Mouse (Mus musculus) megakaryocyte progenitor cell, adult 5-6 weeks (primary cell): ENCODE results near the gene Krt24. TPM values are rescaled to one million over a fixed set of nuclear protein-coding genes. Genes with fewer than 3 reads are reported as not detected.

ENCODE experiments used
- ATAC-seq: replicated peaks from 2 replicates; pipeline ENCODE4 v1.8.0; 2016; ENCODE audit warnings: mild to moderate bottlenecking, moderate TSS enrichment, inconsistent platforms; ENCODE audit not compliant: poor library complexity
- total RNA-seq, 2 experiments: library from RNA; stranded (forward) in 1 of 2; stranded (reverse) in 1 of 2; fragments of 157-497, 149-512 nt in 1 of 2; fragments of 200-1000 nt in 1 of 2; gene quantifications; 2 replicates each; pipeline versions ENCODE4 v1.2.3 to v1.2.4; 2015 to 2017

Gene Krt24
- total RNA-seq (2015): not detected in 2 replicates
- not detected in 2 replicates for total RNA-seq (2017)

DNA sequence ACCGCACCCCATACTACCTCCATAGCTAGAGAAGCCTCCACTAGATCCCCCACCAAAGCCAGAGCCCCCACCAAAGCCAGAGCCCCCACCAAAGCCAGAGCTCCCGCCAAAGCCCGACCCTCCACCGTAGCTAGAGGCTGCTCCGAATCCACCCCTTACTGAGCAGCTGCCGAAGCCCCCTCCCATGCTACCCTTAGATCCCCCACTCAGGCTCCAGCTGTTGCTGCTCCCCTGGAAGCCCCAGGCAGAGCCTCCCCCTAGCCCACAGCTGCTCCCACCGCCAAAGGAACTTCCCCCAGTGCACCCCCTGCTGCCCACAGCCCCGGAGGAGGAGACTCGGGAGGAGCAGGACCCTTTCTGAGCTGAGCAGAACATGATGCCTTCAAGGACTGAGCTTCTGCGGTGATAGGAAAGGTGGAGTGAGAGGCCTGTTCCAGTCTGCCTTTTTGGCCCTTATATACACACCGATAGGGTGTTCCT lies at the start of gene Krt24:
Gene Krt24, minus strand, starts transcription at position 430 of the 480 bp plus-strand sequence.
- no peak for ATAC-seq

DNA sequence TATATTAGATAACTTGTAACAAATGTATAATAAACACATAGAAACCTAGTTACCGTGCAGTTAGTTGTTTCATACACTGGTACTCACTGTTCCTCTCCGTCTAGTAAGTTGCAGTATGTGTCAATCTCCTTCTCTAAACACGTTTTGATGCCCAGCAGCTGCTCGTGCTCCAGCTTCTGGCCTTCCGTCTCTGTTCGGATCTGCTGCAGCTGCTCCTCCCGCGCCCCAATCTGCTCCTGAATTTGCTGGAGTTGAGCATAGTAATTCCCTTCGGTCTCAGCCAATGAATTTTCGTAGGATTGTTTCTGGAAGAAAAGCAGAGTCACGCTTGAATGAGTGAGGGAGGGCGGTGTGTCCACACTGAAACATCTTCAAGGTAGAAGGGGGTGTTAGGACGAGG lies 48.4 kb upstream of the Krt24 start:
- ATAC-seq: no peak

DNA sequence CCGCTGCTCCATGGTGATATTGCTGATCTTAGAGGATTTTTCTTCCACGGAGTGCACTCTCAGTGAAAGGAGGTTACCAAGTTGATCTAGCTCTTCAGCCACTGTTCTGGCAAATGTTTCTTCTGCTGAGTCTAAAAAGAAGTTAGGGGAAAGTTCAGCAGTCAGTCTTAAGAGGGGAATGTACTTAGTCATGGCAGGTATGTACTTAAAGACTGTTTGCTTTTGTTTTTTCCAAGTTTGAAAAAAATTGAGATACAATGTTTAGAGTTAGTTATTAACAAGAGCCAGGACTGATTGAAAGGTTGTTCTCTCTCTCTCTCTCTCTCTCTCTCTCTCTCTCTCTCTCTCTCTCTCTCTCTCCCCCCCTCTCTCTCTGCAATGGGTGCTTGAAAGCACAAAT lies 44.6 kb upstream of the Krt24 start:
- no peak for ATAC-seq

DNA sequence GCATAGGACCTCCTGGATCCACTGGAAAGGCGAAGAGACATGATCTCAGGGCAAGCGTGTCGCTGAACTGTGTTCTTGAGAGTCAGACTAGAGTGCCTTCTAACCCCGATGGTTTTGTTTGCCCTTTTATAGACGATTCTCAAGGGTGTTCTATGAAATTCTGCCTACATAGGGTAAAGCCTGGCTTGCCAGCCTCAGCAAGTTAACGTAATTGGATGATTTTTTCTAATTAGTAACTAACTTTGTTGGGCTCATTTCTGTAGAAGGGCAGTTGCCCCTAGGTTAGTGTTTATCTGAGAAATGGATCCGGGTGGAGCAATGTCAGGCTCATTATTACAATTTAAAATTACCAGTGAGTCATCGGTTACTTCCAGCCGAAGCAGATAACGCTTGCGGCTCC lies 37.8 kb upstream of the Krt24 start, which contains the start of gene Krt25:
Gene Krt25, minus strand, starts transcription at position 101 of the 400 bp plus-strand sequence.
- no peak for ATAC-seq

DNA sequence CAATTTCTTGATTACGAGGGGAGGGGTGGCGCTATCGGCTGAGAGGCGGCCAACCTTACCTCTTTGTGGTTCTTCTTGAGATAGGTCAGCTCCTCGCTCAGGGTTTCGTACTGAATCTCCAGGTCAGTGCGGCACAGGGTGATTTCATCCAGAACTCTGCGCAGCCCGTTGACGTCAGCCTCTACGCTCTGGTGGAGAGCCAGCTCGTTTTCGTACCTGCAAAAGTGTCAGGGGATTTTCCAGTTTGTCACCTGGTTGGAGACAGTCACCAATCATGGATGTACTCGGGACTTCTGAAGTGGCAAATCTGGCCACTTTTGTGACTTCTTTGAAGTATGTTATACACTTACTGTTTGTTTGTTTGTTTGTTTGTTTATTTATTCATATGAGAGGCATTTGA lies 36.0 kb upstream of the Krt24 start:
- ATAC-seq: no peak

DNA sequence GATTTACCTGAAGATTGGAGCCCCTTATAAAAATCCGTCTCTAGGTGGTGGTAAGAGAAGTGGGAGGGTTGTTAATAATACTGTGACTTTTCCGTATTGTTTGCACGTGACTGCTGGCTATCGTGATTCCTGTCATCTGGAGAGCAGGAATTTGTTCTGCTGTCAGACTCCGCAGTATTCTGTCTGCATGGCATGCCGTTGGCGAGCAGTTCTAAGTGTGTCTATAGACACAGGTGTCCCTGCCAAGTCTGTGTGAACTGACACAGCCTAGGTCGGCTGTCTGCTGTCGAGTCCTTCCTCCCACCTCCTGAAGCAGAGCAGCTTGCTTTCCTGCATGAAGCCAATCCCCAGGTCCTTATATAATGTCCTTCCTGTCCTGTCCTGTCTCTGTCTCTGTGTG lies 34.1 kb upstream of the Krt24 start:
- no peak for ATAC-seq

DNA sequence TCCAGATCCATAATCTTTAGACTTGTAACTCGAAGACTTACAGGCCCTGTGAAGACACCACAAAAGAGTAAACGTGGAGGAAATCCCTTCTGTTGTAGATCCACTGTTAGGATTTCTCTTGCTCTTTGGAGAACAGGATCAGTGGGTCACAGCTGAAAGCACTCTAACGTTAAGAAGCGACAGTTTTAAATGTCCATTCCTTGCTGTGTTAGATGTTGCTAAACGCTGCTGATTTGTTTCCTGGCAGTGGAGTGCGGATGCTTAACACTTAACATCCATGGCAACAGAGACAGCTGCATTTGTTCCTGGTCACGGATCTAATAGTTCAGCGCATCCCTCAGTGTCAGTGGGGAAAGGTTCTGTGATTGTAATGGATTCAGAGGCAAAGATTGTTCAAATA lies 31.5 kb upstream of the Krt24 start:
- ATAC-seq: no peak

DNA sequence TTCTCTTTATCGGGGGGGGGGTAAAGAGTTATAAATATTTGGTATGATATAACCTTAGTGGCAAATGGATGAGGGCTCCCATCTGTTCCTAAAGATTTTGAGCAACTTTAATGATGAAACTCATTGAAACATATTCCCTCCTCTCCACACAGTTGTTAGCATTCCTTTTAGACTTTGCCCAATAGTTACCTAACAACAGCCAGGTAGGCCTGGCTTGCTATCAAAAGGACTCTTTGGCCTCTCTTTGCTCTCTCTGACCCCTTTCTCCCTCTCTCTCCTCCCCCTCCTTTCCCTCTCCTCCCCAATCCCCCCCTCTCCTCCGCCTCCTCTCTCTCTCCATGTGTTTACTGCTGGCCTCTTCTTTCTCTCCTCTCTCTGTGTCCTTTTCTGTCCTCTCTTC lies 29.5 kb upstream of the Krt24 start:
- no peak for ATAC-seq

DNA sequence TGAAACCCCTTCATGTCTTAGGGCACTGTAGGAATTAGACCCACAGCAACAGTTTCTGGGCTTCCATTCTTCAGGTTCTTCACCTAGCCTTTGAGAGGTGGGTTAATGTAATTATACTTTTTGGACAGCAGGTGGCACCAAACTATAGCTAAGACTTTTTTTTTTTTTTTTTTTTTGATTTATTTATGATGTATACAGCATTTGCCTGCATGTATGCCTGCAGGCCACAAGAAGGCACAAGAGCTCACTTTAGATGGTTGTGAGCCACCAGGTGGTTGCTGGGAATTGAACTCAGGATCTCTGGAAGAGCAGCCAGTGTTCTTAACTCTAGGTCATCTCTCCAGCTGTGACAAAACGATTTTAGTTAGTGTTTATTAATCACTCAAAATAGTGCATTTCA lies 25.8 kb upstream of the Krt24 start:
- peak; percentile 78 for ATAC-seq

DNA sequence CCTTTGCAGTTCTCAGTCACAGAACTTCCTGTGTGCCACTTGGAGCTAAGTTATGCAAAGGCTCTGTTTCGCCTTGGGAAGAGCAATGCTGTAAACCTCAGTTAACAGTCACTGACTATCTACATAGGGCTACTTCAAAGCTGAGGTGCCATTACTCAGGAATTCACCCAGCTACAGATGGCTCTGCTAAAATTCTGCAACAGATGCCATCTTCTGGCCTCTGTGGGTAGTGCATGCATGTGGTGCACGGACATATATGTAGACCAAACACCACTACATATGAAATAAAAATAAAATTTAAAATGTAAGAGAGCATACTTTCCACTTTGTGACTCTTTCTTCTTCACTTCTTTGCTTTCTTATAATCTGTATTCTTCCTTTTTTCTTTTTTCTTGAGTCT lies 22.5 kb upstream of the Krt24 start:
- peak; percentile 82 for ATAC-seq

DNA sequence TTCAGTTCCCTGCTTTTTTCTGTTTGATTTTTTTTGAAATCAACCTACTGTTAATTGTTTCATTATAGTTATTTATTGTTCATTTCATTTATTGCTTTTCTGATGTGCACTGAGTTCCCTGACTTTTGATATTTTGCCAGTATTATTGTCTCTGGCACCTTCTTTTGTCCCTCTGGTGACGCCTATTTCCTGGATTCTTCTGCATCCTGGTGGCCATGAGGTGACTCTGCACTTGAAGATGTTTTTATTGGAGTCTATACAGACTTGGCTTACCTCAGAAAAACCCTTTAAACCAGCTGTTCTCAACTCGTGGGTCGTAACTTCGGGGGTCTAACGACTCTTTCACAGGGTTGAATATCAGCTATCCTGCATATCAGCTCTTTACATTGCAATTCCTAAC lies 10.0 kb upstream of the Krt24 start:
- no peak for ATAC-seq

DNA sequence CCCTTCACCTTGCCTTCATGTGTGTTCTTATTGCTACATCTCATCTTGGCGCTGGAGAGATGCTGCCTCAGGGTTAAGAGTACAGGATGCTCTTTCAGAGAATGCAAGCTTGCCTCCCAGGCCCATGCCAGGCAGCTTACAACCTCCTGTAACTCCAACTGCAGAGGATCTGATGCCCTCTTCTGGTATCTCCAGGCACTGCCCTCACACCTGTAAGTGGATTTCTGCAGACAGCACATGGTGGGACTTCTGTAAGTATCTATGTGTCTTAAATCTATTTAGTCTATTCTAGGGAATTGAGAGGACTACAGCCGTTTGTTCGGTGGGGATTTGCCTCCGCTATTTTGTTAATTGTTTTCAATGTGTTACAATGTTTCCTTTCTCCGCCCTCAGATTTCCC lies 7.8 kb upstream of the Krt24 start:
- ATAC-seq: peak; percentile 57

DNA sequence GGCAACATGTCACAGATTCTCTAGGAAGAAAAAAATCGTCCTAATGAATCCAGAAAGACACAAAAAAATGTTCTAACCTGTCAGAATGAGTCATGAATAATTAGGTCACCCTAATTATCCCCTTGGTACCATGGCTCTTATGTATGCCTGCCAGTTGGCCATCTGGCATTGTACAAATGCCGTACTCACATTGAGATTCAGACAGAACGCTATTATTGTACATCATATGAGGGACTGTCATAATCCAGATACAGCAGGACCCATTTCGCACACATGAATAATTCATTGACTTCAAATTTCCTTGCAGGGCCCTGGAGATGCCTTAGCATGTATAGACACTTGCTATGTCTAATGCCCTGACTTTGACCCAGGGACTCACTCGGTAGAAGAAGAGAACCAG lies 1.1 kb downstream of the Krt24 start:
- no peak for ATAC-seq

DNA sequence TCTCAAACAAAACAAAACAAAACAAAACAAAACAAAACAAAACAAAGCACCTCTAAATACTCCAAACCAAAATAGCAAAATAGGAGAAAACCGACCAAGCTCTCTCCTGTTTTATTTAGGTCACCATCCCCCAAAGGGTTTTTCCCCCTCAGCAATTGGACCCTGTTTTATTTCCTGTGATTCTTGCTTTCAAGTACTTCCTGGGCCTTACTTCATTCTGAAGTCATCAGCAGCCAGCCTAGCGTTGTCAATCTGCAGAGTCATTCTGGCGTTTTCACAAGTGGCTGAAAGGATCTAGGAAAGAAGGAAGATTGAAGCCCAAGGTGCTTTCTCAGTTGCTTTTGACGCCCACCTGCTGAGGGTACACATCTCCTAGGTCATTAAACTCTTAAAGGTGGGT lies 1.7 kb downstream of the Krt24 start:
- ATAC-seq: no peak

DNA sequence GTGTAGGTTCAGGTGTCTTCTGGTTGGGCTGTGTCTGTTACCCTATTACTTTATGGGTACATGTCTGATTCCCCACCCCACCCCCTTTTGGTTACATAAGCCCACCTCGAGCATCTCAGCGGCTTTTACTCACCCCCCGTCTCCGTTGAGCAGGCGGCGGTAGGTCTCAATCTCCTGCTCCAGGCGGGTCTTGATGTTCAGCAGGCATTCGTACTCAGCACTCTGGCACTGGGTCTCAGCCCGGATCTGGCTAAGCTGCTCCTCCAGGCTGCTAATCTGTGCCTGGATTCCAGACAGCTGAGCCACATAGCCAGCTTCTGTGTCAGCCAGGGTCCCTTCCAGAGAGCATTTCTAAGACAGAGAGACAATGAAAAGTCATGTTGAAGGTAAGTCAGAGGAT lies 3.9 kb downstream of the Krt24 start:
- no peak for ATAC-seq

DNA sequence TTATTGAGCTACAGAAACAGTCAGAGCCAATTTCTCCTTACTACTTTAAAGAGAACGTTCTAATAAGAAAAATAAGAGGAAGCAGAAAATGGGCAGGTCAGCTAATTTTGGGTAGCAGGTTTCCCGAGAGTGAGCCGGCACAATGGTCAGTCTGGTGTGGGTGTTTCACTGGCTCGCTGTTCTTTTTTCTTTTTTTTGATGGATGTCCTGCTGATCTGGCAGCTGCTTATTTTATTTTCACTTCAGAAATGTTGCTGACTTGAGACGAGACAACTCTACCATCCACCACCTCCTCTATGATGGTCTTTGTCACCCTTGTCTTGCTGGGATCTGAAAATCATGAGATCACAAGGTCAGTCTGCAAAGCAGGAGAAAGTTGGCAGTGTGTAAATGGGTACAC lies 5.1 kb downstream of the Krt24 start:
- ATAC-seq: no peak

DNA sequence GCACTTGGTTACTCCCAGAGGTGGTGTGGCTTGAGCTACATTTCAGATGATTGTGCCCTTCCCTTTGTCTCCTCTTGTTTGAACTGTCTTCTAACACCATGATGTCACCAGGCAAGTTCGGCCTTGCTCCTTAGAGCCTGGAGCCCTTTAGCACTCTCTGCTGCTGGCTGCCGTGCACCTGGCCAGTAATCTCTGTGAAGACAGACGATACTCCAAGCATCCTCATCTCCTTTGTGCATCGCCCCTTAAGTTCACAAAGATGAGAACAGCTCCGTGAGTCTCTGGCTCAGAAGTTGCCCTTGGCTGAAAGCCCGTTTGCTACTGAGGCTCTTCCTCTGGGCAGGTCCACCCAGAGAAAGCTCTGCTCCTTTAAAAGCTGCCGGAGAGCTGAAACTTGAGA lies 8.3 kb downstream of the Krt24 start:
- no peak for ATAC-seq

DNA sequence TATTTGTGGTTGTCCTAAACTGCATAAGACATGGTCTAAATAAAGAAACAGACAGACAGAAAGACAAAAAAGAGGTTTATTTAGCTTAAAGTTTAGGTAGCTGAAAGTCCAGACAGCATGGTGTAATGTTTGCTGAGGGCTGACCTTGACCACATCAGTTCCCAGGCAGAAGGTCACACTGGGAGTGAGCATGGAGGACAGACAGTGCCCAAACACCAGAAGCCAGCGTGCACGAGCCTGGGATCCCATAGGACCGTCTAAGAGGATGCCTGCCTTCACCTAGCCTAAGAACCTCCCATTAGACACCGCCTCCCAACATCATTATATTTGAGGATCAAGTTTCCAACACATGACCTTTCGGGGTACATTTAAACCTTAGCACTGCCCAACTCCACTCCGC lies 9.4 kb downstream of the Krt24 start:
- no peak for ATAC-seq

DNA sequence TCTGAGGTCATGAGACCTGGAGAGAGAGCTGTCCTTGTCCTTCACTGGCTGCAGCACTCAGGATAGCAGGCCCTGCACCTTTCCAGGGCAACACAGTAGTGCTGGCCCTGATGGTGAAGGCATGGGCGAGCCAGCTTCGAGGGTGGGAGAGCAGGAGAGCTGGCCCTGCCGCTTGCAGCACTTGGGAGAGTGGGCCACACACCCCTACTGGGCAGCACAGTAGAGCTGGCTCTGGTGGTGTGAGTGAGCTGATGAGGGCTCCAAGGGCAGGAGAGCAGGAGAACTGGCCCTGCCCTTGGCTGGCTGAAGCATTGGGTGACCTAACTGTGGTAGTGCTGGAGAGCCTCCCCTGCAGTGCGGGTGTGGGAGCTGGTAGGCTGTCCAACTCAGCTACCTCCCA lies 12.3 kb downstream of the Krt24 start:
- ATAC-seq: no peak

DNA sequence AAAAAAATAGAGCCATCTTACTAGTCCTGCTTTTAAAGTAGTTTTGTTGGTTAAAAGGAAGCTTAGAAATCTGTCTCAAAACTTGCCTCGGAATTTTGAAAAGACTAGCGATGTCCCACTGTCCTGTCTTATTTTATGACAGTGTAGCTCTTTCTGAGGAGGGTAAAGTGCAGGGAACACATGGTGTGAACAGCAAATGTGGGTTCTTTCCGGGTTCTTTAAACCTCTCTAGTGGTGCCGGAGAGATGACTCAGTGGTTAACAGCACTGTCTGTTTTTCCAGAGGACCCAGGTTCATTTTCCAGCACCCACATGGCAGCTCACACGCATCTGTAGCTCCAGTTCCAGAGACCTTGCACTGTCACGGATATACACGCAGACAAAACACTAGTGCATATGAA lies 15.9 kb downstream of the Krt24 start:
- ATAC-seq: no peak

DNA sequence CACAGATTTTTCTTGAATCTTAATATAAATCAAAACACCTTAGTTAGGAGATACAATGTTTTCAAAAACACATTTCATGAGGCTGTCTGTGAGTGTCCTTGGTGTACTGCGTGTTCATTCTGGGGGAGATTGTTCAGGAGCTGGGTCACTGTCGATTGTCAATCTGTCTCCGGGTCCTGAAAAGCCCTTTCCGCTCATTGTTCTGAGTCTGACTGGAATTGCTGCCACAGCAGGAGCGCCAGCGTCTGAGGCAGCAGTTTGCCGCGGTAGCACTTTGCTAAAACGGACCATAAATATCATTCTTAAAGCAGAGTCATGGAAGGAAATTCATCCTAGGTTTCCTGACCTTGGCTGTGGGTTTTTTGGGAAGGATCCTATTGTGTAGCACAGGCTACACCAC lies 19.3 kb downstream of the Krt24 start:
- no peak for ATAC-seq

DNA sequence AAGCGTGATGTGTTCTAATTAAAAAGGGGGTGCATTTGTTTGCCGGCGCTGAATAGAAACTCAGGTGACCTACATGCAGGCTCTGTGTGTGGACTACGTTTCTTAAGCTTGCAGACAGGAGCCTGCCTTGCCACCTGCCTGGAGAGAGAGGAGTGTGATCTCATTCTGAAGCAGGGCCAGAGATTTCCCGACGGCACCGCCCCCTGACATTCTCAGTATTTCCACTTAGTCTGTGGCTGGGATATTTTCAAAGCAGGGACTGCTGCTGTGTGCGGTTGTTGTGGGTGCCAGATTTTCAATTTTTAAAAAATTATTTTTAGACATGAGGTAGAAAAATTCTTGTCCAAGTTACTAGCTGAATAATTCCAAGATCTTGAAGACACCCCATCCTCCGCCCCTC lies 19.8 kb downstream of the Krt24 start:
- no peak for ATAC-seq

DNA sequence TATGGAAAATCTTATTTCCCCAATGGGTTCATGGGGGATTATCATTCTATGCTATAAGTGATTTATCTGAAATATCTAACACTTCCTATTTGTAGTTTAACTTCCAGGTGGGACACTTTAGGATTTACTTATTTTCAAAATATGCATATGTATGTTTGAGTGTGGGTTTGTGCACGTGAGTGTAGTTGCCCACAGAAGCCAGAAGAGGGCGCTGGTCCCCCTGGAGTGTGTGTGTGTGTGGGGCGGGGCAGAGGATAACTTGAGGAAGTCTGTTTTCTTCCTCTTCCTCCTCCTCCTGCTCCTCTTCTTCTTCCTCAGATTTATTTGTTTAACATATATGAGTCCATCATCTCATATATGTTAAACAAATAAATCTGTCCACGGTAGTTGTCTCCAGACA lies 28.8 kb downstream of the Krt24 start:
- ATAC-seq: no peak

DNA sequence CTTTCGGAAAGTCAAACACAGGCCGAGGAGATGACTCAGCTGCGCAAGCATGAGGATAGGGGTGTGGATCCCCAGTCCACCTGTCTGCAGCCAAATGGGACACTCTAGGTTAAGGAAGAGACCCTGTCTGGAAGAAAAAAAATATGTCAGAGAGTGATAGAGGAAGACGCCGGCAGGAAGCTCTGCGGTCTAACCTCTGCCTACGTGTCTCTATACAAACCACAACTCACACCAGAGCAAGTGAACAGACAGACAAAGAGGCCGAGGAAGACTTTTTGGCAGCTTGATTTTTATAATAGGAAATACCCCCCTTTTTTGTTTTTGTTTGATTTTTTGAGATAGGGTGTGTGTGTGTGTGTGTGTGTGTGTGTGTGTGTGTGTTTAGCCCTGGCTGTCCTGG lies 29.7 kb downstream of the Krt24 start:
- no peak for ATAC-seq
